Mouse (Mus musculus) G1E (cell line): ENCODE data around the gene Osbpl10. TPM values are rescaled to one million over a fixed set of nuclear protein-coding genes. Genes with fewer than 3 reads are reported as not detected.
"Not testable (repeated sequence)": the region's sequence is repeated elsewhere in the genome, so short reads cannot be mapped to it uniquely, and the experiment has no call there.

Experiments
- ATAC-seq: 2 replicates; pipeline ENCODE4 v1.8.0; 2016; ENCODE audit warnings: mild to moderate bottlenecking; ENCODE audit not compliant: insufficient number of reproducible peaks, poor library complexity, low FRiP score, severe bottlenecking; ENCODE audit errors: extremely low read depth
- DNase-seq: peaks from one replicate; pipeline ENCODE4 v3.0.0; 2012; ENCODE audit warnings: low spot score
- H3K27me3 ChIP-seq: 2 replicates; pipeline ENCODE4 v1.6.1; 2012; ENCODE audit warnings: mild to moderate bottlenecking, low read length, inconsistent platforms; ENCODE audit not compliant: insufficient read depth
- H3K36me3 ChIP-seq: replicated peaks from 2 replicates; pipeline ENCODE3; 2012; ENCODE audit warnings: mild to moderate bottlenecking, inconsistent platforms
- H3K4me1 ChIP-seq: 2 replicates; pipeline ENCODE4 v1.6.1; 2012; ENCODE audit warnings: low read depth, low read length, inconsistent platforms, mixed read lengths; ENCODE audit not compliant: insufficient read depth
- H3K4me3 ChIP-seq: 2 replicates; pipeline ENCODE4 v1.5.1; 2012; ENCODE audit warnings: low read depth, mild to moderate bottlenecking, inconsistent platforms, low read length, moderate library complexity, mixed read lengths
- H3K9me3 ChIP-seq: replicated peaks from 2 replicates; pipeline ENCODE4 v1.6.1; 2012; ENCODE audit warnings: inconsistent platforms
- CTCF ChIP-seq: IDR thresholded peaks from 2 replicates; pipeline ENCODE4 v1.5.1; 2012; ENCODE audit warnings: low read depth, low read length, inconsistent platforms, mixed read lengths
- GATA1 ChIP-seq: IDR thresholded peaks from 2 replicates; pipeline ENCODE4 v1.6.1; 2012; ENCODE audit warnings: borderline replicate concordance, low read length, inconsistent platforms, mixed read lengths
- GATA2 ChIP-seq: IDR thresholded peaks from 2 replicates; pipeline ENCODE4 v1.6.1; 2012; ENCODE audit warnings: low read depth, low read length, inconsistent platforms, borderline replicate concordance
- POLR2AphosphoS5 ChIP-seq: IDR thresholded peaks from 2 replicates; pipeline ENCODE4 v1.6.1; 2012; ENCODE audit warnings: low read depth, low read length, inconsistent platforms; ENCODE audit not compliant: insufficient replicate concordance
- TAL1 ChIP-seq: conservative IDR thresholded peaks from 2 replicates; pipeline ENCODE4 v1.6.1; 2012; ENCODE audit warnings: low read depth, low read length, inconsistent platforms, mixed read lengths
- polyA plus RNA-seq: library from polyadenylated mRNA; stranded (reverse); fragments of >175 nt; gene quantifications from 2 replicates; pipeline ENCODE4 v1.2.3, GENCODE M21; 2012
- total RNA-seq, 2 experiments: library from RNA; stranded (forward) in 1 of 2; stranded (reverse) in 1 of 2; fragments of 200-1000 nt in 1 of 2; fragments of >200 nt in 1 of 2; fragmentation: Nextera tagmentation in 1 of 2; gene quantifications; 2 replicates each; pipeline ENCODE4 v1.2.3; 2014 to 2017

Osbpl10 gene
- total and polyA plus RNA-seq, 3 experiments = 0.05 TPM; not detected in 2

DNA sequence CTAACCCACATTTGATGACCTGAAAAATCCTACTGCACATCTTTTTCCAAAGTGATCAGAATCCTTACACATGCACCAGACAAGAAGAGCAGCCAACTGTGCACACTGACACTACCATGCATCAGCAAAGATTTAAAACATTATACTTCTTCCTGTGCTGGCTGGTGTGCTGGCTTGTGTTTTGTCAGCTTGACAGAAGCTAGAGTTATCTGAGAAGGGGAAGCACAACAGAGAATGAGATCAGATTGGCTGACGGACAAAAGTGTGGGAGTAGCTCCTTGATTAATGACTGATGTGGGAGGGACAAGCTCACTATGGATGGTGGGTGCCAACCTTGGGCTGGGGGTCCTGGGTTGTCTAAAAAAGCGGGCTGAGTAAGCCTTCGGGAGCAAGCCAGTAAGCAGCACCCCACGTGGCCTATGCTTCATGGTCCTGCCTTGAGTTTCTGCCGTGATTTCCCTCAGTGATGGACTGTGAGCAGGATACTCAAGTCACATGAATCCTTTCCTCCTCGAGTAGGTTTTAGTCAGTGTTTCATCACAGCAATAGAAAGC lies 279.4 kb downstream of the Osbpl10 start:
- ATAC-seq (no peak), DNase-seq (no peak)
- H3K9me3 ChIP-seq = no peaks in the 10 kb centered on the region
- H3K27me3 ChIP-seq = no peaks in the 10 kb centered on the region
- TF ChIP-seq TAL1 = no peak
- no peak for TF ChIP-seq CTCF
- TF ChIP-seq POLR2AphosphoS5 = no peak
- TF ChIP-seq GATA2 = no peak
- TF ChIP-seq GATA1 = no peak
- peaks cover 84% of the 10 kb centered on the region for H3K36me3 ChIP-seq
- H3K4me3 ChIP-seq = no peak overlapping the region
- H3K4me1 ChIP-seq = peaks cover 11% of the 10 kb centered on the region

DNA sequence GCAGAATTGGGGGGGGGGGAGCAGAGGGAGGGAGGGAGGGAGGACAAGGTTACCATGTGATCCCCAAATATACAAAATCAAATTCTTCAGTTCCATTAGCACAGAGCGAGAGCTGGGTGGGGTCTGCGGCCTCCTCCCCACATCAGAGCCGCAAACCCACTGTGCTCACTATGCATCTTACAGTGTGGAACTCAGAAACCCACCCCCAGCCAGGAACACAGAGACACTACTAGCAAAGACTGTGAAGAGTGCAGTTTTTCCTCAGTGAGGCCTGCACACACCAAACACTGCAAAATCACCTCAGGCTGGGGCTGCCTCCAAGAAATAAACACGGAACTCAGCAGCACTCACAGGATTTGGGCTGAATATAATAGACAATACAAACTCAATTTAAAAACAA lies 281.5 kb downstream of the Osbpl10 start:
- TF ChIP-seq POLR2AphosphoS5 (no peak), GATA1 (no peak), TAL1 (no peak)
- peaks cover 82% of the 10 kb centered on the region for H3K36me3 ChIP-seq

DNA sequence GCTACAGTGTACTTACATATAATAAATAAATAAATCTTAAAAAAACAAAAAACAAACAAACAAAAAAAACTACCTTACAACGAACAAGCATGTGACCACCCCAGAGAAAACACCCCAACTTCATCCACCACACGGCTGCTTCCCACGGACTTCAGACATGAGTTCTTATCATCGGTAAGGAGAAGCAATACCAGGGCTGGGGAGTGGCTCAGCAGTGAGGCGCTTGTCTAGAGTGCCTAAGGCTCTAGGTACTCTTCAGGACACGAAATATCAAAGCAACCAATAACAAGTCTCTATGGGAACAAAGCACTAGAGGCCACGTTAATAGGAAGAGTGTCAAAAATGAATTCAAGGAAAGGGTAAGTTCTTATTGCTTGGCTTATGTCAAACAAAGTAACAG lies 282.1 kb downstream of the Osbpl10 start:
- peaks cover 79% of the 10 kb centered on the region for H3K36me3 ChIP-seq
- DNase-seq (no peak), ATAC-seq (peak; percentile 35; the same call in 1 of the 2 replicates)
- no peaks in the 10 kb centered on the region for H3K27me3 ChIP-seq
- H3K4me3 ChIP-seq = no peak overlapping the region
- H3K4me1 ChIP-seq = peaks cover 11% of the 10 kb centered on the region
- TF ChIP-seq GATA2 = no peak
- TF ChIP-seq POLR2AphosphoS5 = no peak
- TF ChIP-seq GATA1 = no peak
- TF ChIP-seq TAL1 = no peak
- no peak for TF ChIP-seq CTCF
- no peaks in the 10 kb centered on the region for H3K9me3 ChIP-seq

More for the DNA sequence above, 281.5 kb downstream of the Osbpl10 start:
- no peaks in the 10 kb centered on the region for H3K9me3 ChIP-seq
- peaks cover 11% of the 10 kb centered on the region for H3K4me1 ChIP-seq
- ATAC-seq (no peak), DNase-seq (no peak)
- H3K4me3 ChIP-seq = no peak overlapping the region
- no peaks in the 10 kb centered on the region for H3K27me3 ChIP-seq

- Histone ChIP-seq H3K4me3 (no peak overlapping the region), H3K36me3 (peaks cover 80% of the 10 kb centered on the region), H3K4me1 (peaks cover 11% of the 10 kb centered on the region), H3K9me3 (no peaks in the 10 kb centered on the region), H3K27me3 (no peaks in the 10 kb centered on the region)
- no peak for DNase-seq
- no peak for TF ChIP-seq TAL1
- no peak for TF ChIP-seq GATA1
- TF ChIP-seq POLR2AphosphoS5 = no peak
- TF ChIP-seq GATA2 = no peak
- no peak for TF ChIP-seq CTCF
- ATAC-seq = no peak
Measured at GRCm38 (mm10) chr9:115261456-115261855, 283.1 kb downstream of the Osbpl10 start.

GRCm38 (mm10) chr9:115261896-115262295 lies 283.5 kb downstream of the Osbpl10 start:
- no peak for TF ChIP-seq POLR2AphosphoS5
- no peak for TF ChIP-seq GATA2
- TF ChIP-seq TAL1 = no peak
- no peak for TF ChIP-seq CTCF
- TF ChIP-seq GATA1 = no peak
- Histone ChIP-seq H3K27me3 (no peaks in the 10 kb centered on the region), H3K36me3 (peaks cover 79% of the 10 kb centered on the region), H3K4me3 (no peak overlapping the region), H3K4me1 (peaks cover 11% of the 10 kb centered on the region), H3K9me3 (no peaks in the 10 kb centered on the region)
- DNase-seq = no peak
- ATAC-seq = no peak

DNA sequence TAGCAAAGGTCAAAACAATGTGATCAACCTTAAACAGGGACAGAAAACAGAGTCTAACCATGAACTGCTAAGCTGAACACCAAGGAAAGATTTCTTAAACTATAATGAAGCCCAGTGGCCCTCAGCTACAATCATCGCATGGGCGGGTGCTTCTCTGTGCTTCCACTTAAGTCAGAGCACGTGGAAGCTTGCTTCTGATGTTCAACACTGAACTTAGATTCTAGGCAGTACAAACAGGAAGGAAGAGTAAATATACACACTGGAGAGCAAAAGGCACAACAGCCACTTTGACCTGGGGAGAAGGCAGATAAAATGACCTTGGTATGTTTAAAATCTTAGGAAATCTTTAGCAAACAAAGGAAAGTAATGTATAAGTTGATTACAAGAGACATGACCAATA lies 293.2 kb downstream of the Osbpl10 start:
- no peak for DNase-seq
- ATAC-seq = no peak
- Histone ChIP-seq H3K4me3 (no peak overlapping the region), H3K36me3 (peaks cover 53% of the 10 kb centered on the region), H3K27me3 (no peaks in the 10 kb centered on the region), H3K4me1 (no peaks in the 10 kb centered on the region), H3K9me3 (no peaks in the 10 kb centered on the region)
- TF ChIP-seq CTCF (no peak), GATA1 (no peak), POLR2AphosphoS5 (no peak), TAL1 (no peak), GATA2 (no peak)

DNA sequence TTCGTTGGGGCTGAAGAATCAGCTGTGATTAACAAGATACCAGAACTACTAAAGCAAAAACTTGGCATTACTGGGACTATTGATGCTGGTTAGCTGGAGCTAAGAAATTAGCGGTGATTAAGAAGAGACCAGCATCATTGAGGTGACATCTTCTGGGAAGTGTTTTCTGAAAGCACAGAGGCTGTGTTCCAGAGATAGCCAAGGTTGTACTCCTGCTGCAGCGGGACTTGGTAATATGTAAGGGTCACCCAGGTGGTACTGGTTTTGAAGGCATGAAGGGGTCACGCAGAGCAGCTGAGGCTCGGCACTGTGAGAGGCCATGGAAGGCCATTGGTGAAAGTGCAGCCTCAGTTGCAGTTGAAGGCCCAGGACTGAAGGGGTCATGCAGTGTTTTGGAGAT lies 294.1 kb downstream of the Osbpl10 start:
- H3K36me3 ChIP-seq = peaks cover 51% of the 10 kb centered on the region
- H3K4me1 ChIP-seq, H3K27me3 ChIP-seq, ATAC-seq, H3K4me3 ChIP-seq, H3K9me3 ChIP-seq, DNase-seq: not testable (repeated sequence)
